Mouse (Mus musculus) liver, embryonic 14.5 days (tissue): Measurements from ENCODE around the gene Clps. TPM values are rescaled to one million over a fixed set of nuclear protein-coding genes. Genes with fewer than 3 reads are reported as not detected.
"Not testable (repeated sequence)": the region's sequence is repeated elsewhere in the genome, so short reads cannot be mapped to it uniquely, and the experiment has no call there.

Experiments used
- ATAC-seq: fragments of 200-750 bp; cut with Nextera tagmentation; 2 replicates; pipeline ENCODE4 v1.8.0; 2017; ENCODE audit warnings: moderate number of reproducible peaks, mild to moderate bottlenecking, moderate library complexity; ENCODE audit not compliant: insufficient read depth
- DNase-seq, 3 experiments: peaks; one replicate each; pipeline ENCODE4 v3.0.0-alpha.2; 2012 to 2013; ENCODE audit warnings: low read depth in 3 of 3, low spot score in 3 of 3
- H3K27ac ChIP-seq: fragments of 300-500 bp; sonication (generic); 2 replicates; pipeline ENCODE4 v1.5.1; 2014; ENCODE audit warnings: moderate library complexity, mild to moderate bottlenecking, control low read depth, inconsistent platforms
- H3K27me3 ChIP-seq: fragments of 300-500 bp; sonication (generic); 2 replicates; pipeline ENCODE4 v1.6.1; 2014; ENCODE audit warnings: mild to moderate bottlenecking, low read length, moderate library complexity; ENCODE audit not compliant: control insufficient read depth, insufficient read depth
- H3K36me3 ChIP-seq: fragments of 300-500 bp; sonication (generic); replicated peaks from 2 replicates; pipeline ENCODE4 v1.6.1; 2014; ENCODE audit warnings: low read depth; ENCODE audit not compliant: control insufficient read depth, insufficient read depth
- H3K4me1 ChIP-seq, 2 experiments: fragments of 200-500 bp in 1 of 2; fragments of 300-500 bp in 1 of 2; sonication (generic) in 1 of 2; replicated peaks; 2 replicates each; pipeline ENCODE4 v1.6.1; 2012 to 2014; ENCODE audit warnings: antibody characterized with exemption in 1 of 2, inconsistent platforms in 1 of 2, low read length in 1 of 2; ENCODE audit not compliant: control insufficient read depth in 2 of 2, insufficient read depth in 2 of 2
- H3K4me2 ChIP-seq: fragments of 300-500 bp; sonication (generic); 2 replicates; pipeline ENCODE4 v1.6.1; 2014; ENCODE audit warnings: low read depth, mild to moderate bottlenecking, control low read depth, moderate library complexity
- H3K4me3 ChIP-seq, 2 experiments: fragments of 200-500 bp in 1 of 2; fragments of 300-500 bp in 1 of 2; sonication (generic) in 1 of 2; 2 replicates each; pipeline ENCODE4 v1.5.1; 2012 to 2014; ENCODE audit warnings: low read depth in 2 of 2, low read length in 2 of 2, mild to moderate bottlenecking in 2 of 2, control low read depth in 1 of 2, inconsistent platforms in 1 of 2, moderate library complexity in 1 of 2; ENCODE audit not compliant: insufficient read depth in 1 of 2
- H3K9ac ChIP-seq: fragments of 300-500 bp; sonication (generic); replicated peaks from 2 replicates; pipeline ENCODE4 v1.6.1; 2014; ENCODE audit warnings: mild to moderate bottlenecking, control low read depth, moderate library complexity
- H3K9me3 ChIP-seq: fragments of 300-500 bp; sonication (generic); 2 replicates; pipeline ENCODE4 v1.6.1; 2016; ENCODE audit warnings: low read length, mixed read lengths; ENCODE audit not compliant: control insufficient read depth
- CTCF ChIP-seq: IDR thresholded peaks from 2 replicates; pipeline ENCODE4 v1.5.1; 2016; ENCODE audit warnings: antibody characterized with exemption, low read depth, control low read depth
- EP300 ChIP-seq: IDR thresholded peaks from 2 replicates; pipeline ENCODE4 v1.6.1; 2016; ENCODE audit warnings: antibody characterized with exemption, low read depth
- WGBS: fragments of 180-500 bp; shearing (Covaris S2); extraction: QIAGEN DNeasy Blood & Tissue Kit; methylation state at CpG from one replicate; pipeline ENCODE4 v1.1.7; 2014; ENCODE audit not compliant: insufficient replicate concordance; 5-methylcytosine and 5-hydroxymethylcytosine counted together
- polyA plus RNA-seq, 2 experiments: library from polyadenylated mRNA; depleted of rRNA in 1 of 2; stranded (reverse) in 1 of 2; unstranded in 1 of 2; fragments of >200 nt; fragmentation: Nextera tagmentation in 1 of 2; extraction: Ambion mirVana in 1 of 2; gene quantifications; 2 replicates each; pipeline versions ENCODE4 v1.2.1 to v1.2.3; 2012 to 2014

Clps gene
- polyA plus RNA-seq, 2 experiments: 1.2 to 3.7 TPM

GRCm38 (mm10) chr17:28556635-28557396, 3.8 kb downstream of the Clps start:
- no peak overlapping the region for H3K4me3 ChIP-seq
- WGBS: 29% methylated on average over 6 of the region's 6 CpGs
- no peak overlapping the region for H3K9ac ChIP-seq
- H3K27me3 ChIP-seq: no peaks in the 10 kb centered on the region
- ATAC-seq (no peak; the same call in 1 of the 2 replicates), DNase-seq (no peak)
- no peak for TF ChIP-seq EP300
- no peaks in the 10 kb centered on the region for H3K9me3 ChIP-seq
- H3K27ac ChIP-seq: no peak overlapping the region
- no peak overlapping the region for H3K4me2 ChIP-seq
- peaks cover 0 to 5% of the 10 kb centered on the region in 2 experiments; a peak in 2 of 4 replicates for H3K4me1 ChIP-seq
- no peaks in the 10 kb centered on the region for H3K36me3 ChIP-seq

DNA sequence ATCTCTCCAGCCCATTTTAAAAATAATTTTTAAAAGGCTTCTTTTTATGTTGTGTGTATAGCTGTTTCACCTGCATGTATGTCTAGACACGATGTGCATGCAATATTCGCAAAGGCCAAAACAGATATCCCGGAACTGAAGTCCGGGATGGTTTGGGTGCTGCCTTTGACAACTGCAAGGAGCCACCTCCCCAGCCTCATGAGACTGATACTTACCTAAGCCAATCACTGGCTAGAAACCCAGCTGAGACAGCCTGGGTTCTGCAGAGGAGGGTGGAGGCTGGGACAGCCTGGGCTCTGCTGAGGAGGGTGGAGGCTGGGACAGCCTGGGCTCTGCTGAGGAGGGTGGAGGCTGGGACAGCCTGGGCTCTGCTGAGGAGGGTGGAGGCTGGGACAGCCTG, 6.5 kb downstream of the Clps start:
- DNase-seq, H3K4me1 ChIP-seq, ATAC-seq: not testable (repeated sequence)

DNA sequence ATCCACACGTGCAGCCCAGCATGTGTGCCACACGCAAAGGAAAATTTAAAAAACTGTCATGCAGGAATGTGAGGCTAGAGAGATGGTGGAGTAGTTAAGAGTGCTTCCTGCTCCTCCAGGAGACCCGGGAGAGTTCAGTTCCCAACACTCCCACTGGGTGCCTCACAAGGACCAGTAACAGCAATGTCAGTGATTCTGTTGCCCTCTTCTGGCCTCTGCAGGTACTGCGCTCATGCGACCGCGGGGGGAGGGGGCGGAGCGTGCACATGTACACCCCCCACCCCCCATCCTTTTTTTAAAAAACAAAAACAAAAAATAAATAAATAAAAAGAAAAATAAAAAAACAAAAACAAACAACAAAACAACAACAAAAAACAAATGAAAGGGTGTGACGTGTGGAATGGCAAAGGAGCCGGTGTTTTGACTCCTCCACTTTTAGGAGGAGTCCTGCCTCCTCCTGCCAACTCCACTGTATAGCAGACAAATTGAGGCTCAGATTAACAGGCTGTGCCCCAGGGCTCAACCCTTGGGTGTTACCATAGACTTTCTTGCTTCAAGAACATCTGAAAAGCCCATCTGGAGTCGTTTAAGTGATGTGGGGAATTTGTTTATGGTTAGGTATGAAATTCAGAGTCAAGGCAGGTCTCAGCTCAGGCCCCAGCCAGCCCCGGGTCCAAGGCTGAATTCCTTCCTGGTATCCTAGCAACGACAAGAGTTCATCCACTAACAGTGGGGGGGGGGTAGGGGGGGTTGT, 7.3 kb downstream of the Clps start:
- H3K9me3 ChIP-seq: no peaks in the 10 kb centered on the region
- H3K9ac ChIP-seq: no peak overlapping the region
- no peaks in the 10 kb centered on the region for H3K27me3 ChIP-seq
- TF ChIP-seq CTCF (peak; percentile 85), EP300 (no peak)
- no peak overlapping the region for H3K27ac ChIP-seq
- H3K4me3 ChIP-seq: no peak overlapping the region
- no peaks in the 10 kb centered on the region for H3K36me3 ChIP-seq
- H3K4me2 ChIP-seq: no peak overlapping the region
- ATAC-seq (no peak), DNase-seq (no peak)
- 11% methylated on average over 14 of the region's 14 CpGs for WGBS
- H3K4me1 ChIP-seq: peaks cover 0 to 5% of the 10 kb centered on the region in 2 experiments; a peak in 2 of 4 replicates

More for the DNA sequence above, 6.5 kb downstream of the Clps start:
- not testable (repeated sequence) for H3K4me3 ChIP-seq, H3K27me3 ChIP-seq, H3K27ac ChIP-seq, H3K36me3 ChIP-seq, H3K9me3 ChIP-seq, H3K4me2 ChIP-seq, H3K9ac ChIP-seq
- WGBS: 82% methylated on average over 4 of the region's 4 CpGs

GRCm38 (mm10) chr17:28549111-28549510, 11.5 kb downstream of the Clps start, which contains the start of gene Clpsl2:
Gene Clpsl2, plus strand, starts transcription at chr17:28549411.
- DNase-seq (no peak), ATAC-seq (no peak)
- TF ChIP-seq EP300 (no peak), CTCF (no peak)
- no peaks in the 10 kb centered on the region for H3K36me3 ChIP-seq
- no peaks in the 10 kb centered on the region for H3K4me1 ChIP-seq
- H3K4me3 ChIP-seq: no peak within 1 kb of the TSS
- no peaks in the 10 kb centered on the region for H3K9me3 ChIP-seq
- H3K27me3 ChIP-seq: no peaks in the 10 kb centered on the region
- WGBS: 61% methylated on average over 14 of the region's 14 CpGs
- no peak within 1 kb of the TSS for H3K27ac ChIP-seq
- no peak within 1 kb of the TSS for H3K9ac ChIP-seq
- H3K4me2 ChIP-seq: no peak within 1 kb of the TSS

DNA sequence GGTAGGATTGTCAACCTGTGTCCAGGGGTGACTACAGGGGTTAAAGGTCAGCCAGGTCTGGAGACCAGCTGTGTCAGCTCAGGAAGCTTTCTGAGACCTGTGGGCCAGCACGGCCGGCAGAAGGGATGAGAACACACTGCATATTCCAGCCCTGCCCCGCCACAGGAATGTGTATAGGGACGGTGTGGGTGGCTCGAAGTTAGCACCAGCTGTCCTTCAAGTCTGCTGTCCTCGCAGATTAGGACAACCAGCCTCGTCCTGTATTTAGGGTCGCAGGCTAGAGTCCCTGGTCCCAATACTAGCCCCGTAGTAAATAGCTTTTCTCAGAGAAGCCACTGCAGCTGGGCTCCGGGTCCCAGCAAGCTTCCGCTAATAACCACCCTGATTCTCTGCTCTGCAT, 12.0 kb downstream of the Clps start:
- ATAC-seq: no peak
- no peak overlapping the region for H3K27ac ChIP-seq
- WGBS: 53% methylated on average over 11 of the region's 11 CpGs

More for the DNA sequence above, 12.0 kb downstream of the Clps start:
- H3K4me3 ChIP-seq: no peak overlapping the region
- DNase-seq: no peak
- no peak overlapping the region for H3K9ac ChIP-seq
- H3K4me2 ChIP-seq: no peak overlapping the region
- H3K27me3 ChIP-seq: no peaks in the 10 kb centered on the region
- TF ChIP-seq EP300: no peak
- TF ChIP-seq CTCF: no peak
- no peaks in the 10 kb centered on the region for H3K4me1 ChIP-seq
- no peaks in the 10 kb centered on the region for H3K9me3 ChIP-seq
- H3K36me3 ChIP-seq: no peaks in the 10 kb centered on the region
